Mouse (Mus musculus) MEL (cell line): ENCODE measurements around the gene G430095P16Rik. TPM values are rescaled to one million over a fixed set of nuclear protein-coding genes. Genes with fewer than 3 reads are reported as not detected.

Source experiments
- DNase-seq: peaks from one replicate; pipeline ENCODE4 v3.0.0; 2011; ENCODE audit warnings: low read depth, low spot score
- H3K27ac ChIP-seq: 2 replicates; pipeline ENCODE4 v1.5.1; 2012; ENCODE audit warnings: low read depth, mild to moderate bottlenecking, control low read depth, low read length, moderate library complexity; ENCODE audit not compliant: control insufficient read depth
- H3K27me3 ChIP-seq, 2 experiments: fragments of 150-350 bp in 1 of 2; sonication (generic) in 1 of 2; 2 replicates each; pipeline ENCODE4 v1.6.1; 2012; ENCODE audit warnings: low read length in 2 of 2, mild to moderate bottlenecking in 2 of 2, improper control_type of control experiment in 1 of 2, moderate library complexity in 1 of 2; ENCODE audit not compliant: insufficient read depth in 2 of 2, control insufficient read depth in 1 of 2
- H3K36me3 ChIP-seq, 2 experiments: 2 replicates each; pipeline ENCODE4 v1.6.1; 2012 to 2014; ENCODE audit warnings: low read length in 2 of 2, improper control_type of control experiment in 1 of 2, inconsistent platforms in 1 of 2, mild to moderate bottlenecking in 1 of 2; ENCODE audit not compliant: insufficient read depth in 2 of 2, control insufficient read depth in 1 of 2
- H3K4me1 ChIP-seq, 2 experiments: fragments of 150-350 bp in 1 of 2; sonication (generic) in 1 of 2; 2 replicates each; pipeline ENCODE4 v1.6.1; 2012; ENCODE audit warnings: low read length in 2 of 2, improper control_type of control experiment in 1 of 2, mild to moderate bottlenecking in 1 of 2; ENCODE audit not compliant: insufficient read depth in 2 of 2, control insufficient read depth in 1 of 2
- H3K4me3 ChIP-seq, 2 experiments: fragments of 150-350 bp in 1 of 2; sonication (generic) in 1 of 2; 2 replicates each; pipeline ENCODE4 v1.5.1; 2012; ENCODE audit warnings: low read depth in 2 of 2, low read length in 2 of 2, mild to moderate bottlenecking in 2 of 2, moderate library complexity in 2 of 2, control low read depth in 1 of 2, improper control_type of control experiment in 1 of 2; ENCODE audit not compliant: control insufficient read depth in 1 of 2, insufficient read depth in 1 of 2
- H3K79me2 ChIP-seq: 2 replicates; pipeline ENCODE4 v1.6.1; 2012; ENCODE audit warnings: mild to moderate bottlenecking, low read length, moderate library complexity; ENCODE audit not compliant: control insufficient read depth, poor library complexity, insufficient read depth
- H3K9ac ChIP-seq: 2 replicates; pipeline ENCODE4 v1.6.1; 2012; ENCODE audit warnings: low read depth, mild to moderate bottlenecking, control low read depth, low read length, moderate library complexity; ENCODE audit not compliant: control insufficient read depth, poor library complexity, severe bottlenecking
- H3K9me3 ChIP-seq: fragments of 150-350 bp; sonication (generic); replicated peaks from 2 replicates; pipeline ENCODE4 v1.6.1; 2012; ENCODE audit warnings: mild to moderate bottlenecking, low read length, improper control_type of control experiment, moderate library complexity; ENCODE audit not compliant: insufficient read depth
- BHLHE40 ChIP-seq: IDR thresholded peaks from 2 replicates; pipeline ENCODE4 v1.6.1; 2012; ENCODE audit warnings: low read depth, mild to moderate bottlenecking, inconsistent platforms, low read length, improper control_type of control experiment, borderline replicate concordance
- CHD1 ChIP-seq: IDR thresholded peaks from 2 replicates; pipeline ENCODE4 v1.6.1; 2012; ENCODE audit warnings: low read depth, mild to moderate bottlenecking, inconsistent platforms, low read length, improper control_type of control experiment
- EP300 ChIP-seq, 2 experiments: IDR thresholded peaks; 2 replicates each; pipeline ENCODE4 v1.6.1; 2011; ENCODE audit warnings: improper control_type of control experiment in 2 of 2, low read length in 2 of 2, low read depth in 1 of 2, mild to moderate bottlenecking in 1 of 2
- ETS1 ChIP-seq: IDR thresholded peaks from 2 replicates; pipeline ENCODE4 v1.6.1; 2012; ENCODE audit warnings: low read depth, mild to moderate bottlenecking, inconsistent platforms, low read length, improper control_type of control experiment, moderate library complexity
- GATA1 ChIP-seq: IDR thresholded peaks from 2 replicates; pipeline ENCODE4 v1.6.1; 2011; ENCODE audit warnings: low read depth, low read length, improper control_type of control experiment
- JUND ChIP-seq: IDR thresholded peaks from 2 replicates; pipeline ENCODE4 v1.6.1; 2011; ENCODE audit warnings: low read depth, mild to moderate bottlenecking, improper control_type of control experiment, low read length
- KAT2A ChIP-seq: conservative IDR thresholded peaks from 2 replicates; pipeline ENCODE4 v1.6.1; 2012; ENCODE audit warnings: low read depth, low read length, improper control_type of control experiment, inconsistent platforms
- MAFK ChIP-seq: IDR thresholded peaks from 2 replicates; pipeline ENCODE4 v1.6.1; 2011; ENCODE audit warnings: low read depth, mild to moderate bottlenecking, low read length, improper control_type of control experiment, borderline replicate concordance
- MAZ ChIP-seq: IDR thresholded peaks from 2 replicates; pipeline ENCODE4 v1.6.1; 2012; ENCODE audit warnings: low read depth, mild to moderate bottlenecking, inconsistent platforms, low read length, improper control_type of control experiment
- MXI1 ChIP-seq: IDR thresholded peaks from 2 replicates; pipeline ENCODE4 v1.6.1; 2011; ENCODE audit warnings: mild to moderate bottlenecking, low read depth, low read length, improper control_type of control experiment
- MYB ChIP-seq: IDR thresholded peaks from 2 replicates; pipeline ENCODE4 v1.6.1; 2011; ENCODE audit warnings: mild to moderate bottlenecking, low read depth, low read length, improper control_type of control experiment
- MYC ChIP-seq: IDR thresholded peaks from 2 replicates; pipeline ENCODE4 v1.6.1; 2011; ENCODE audit warnings: low read depth, mild to moderate bottlenecking, low read length, improper control_type of control experiment, moderate library complexity
- NELFE ChIP-seq: IDR thresholded peaks from 2 replicates; pipeline ENCODE4 v1.6.1; 2011; ENCODE audit warnings: low read depth, low read length, improper control_type of control experiment
- NRF1 ChIP-seq: IDR thresholded peaks from 2 replicates; pipeline ENCODE4 v1.6.1; 2014; ENCODE audit warnings: low read depth, mild to moderate bottlenecking, inconsistent platforms, low read length, improper control_type of control experiment, moderate library complexity; ENCODE audit not compliant: poor library complexity, insufficient read depth, severe bottlenecking
- POLR2AphosphoS5 ChIP-seq: IDR thresholded peaks from 2 replicates; pipeline ENCODE4 v1.6.1; 2012; ENCODE audit warnings: low read depth, borderline replicate concordance, mild to moderate bottlenecking, inconsistent platforms, low read length, moderate library complexity, mixed read lengths
- SIN3A ChIP-seq: IDR thresholded peaks from 2 replicates; pipeline ENCODE4 v1.6.1; 2012; ENCODE audit warnings: low read length, improper control_type of control experiment, inconsistent platforms
- SMC3 ChIP-seq: IDR thresholded peaks from 2 replicates; pipeline ENCODE4 v1.6.1; 2011; ENCODE audit warnings: low read depth, low read length, improper control_type of control experiment
- TAL1 ChIP-seq: IDR thresholded peaks from 2 replicates; pipeline ENCODE4 v1.6.1; 2012; ENCODE audit warnings: mild to moderate bottlenecking, inconsistent platforms, low read length, moderate library complexity, mixed read lengths
- TBP ChIP-seq: IDR thresholded peaks from 2 replicates; pipeline ENCODE4 v1.8.0; 2011; ENCODE audit warnings: low read depth, low read length, improper control_type of control experiment
- TCF12 ChIP-seq: IDR thresholded peaks from 2 replicates; pipeline ENCODE4 v1.6.1; 2014; ENCODE audit warnings: low read depth, mild to moderate bottlenecking, inconsistent platforms, low read length, improper control_type of control experiment, moderate library complexity
- UBTF ChIP-seq: IDR thresholded peaks from 2 replicates; pipeline ENCODE4 v1.6.1; 2012; ENCODE audit warnings: low read depth, mild to moderate bottlenecking, inconsistent platforms, low read length, improper control_type of control experiment, moderate library complexity, borderline replicate concordance; ENCODE audit not compliant: insufficient read depth
- ZC3H11A ChIP-seq: IDR thresholded peaks from 2 replicates; pipeline ENCODE4 v1.6.1; 2012; ENCODE audit warnings: low read depth, mild to moderate bottlenecking, inconsistent platforms, low read length, improper control_type of control experiment
- ZMIZ1 ChIP-seq: IDR thresholded peaks from 2 replicates; pipeline ENCODE4 v1.6.1; 2012; ENCODE audit warnings: low read depth, mild to moderate bottlenecking, inconsistent platforms, low read length, improper control_type of control experiment, moderate library complexity
- polyA plus RNA-seq, 2 experiments: library from polyadenylated mRNA; stranded (reverse) in 1 of 2; unstranded in 1 of 2; fragments of >175 nt in 1 of 2; fragments of >200 nt in 1 of 2; gene quantifications; 2 replicates each; pipeline versions ENCODE4 v1.2.1 to v1.2.4; 2012; ENCODE audit warnings: low replicate concordance in 2 of 2, low read depth in 1 of 2; ENCODE audit not compliant: insufficient read length in 2 of 2, insufficient read depth in 1 of 2, missing spikeins in 1 of 2
- total RNA-seq: library from RNA; depleted of rRNA; stranded (reverse); fragments of 300-350 nt; gene quantifications from 2 replicates; pipeline ENCODE4 v1.2.3, GENCODE M21; 2012

The G430095P16Rik gene
- total and polyA plus RNA-seq, 3 experiments, result 5.6 to 17.1 TPM; not detected in 1

DNA sequence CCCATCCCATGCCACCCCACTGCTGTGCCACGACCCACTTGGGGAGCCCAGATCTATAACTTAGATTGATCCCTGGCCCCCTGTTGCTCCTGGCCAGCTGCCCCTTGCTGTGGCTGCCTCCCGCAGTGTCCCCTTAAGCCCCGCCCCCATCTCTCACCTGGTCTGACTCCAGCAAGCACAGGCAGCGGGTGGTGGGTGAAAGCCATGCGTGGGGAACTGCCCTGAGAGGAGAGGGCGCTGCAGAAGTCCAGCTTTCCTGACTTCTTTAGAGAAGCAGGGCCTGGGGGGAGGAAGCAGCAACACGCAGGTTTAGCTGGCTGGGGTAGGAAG, 729 bp downstream of the G430095P16Rik start:
- TF ChIP-seq SIN3A (no peak), TBP (no peak), NELFE (peak; percentile 5; the same call in 1 of the 2 replicates), TCF12 (peak; percentile 28; the same call in 1 of the 2 replicates), UBTF (no peak)
- DNase-seq, result peak; percentile 74
- Histone ChIP-seq H3K4me3 (peak overlapping the region; percentile 27 to 48), H3K36me3 (peaks cover 4 to 29% of the 10 kb centered on the region in 2 experiments; a peak in 3 of 4 replicates), H3K9me3 (no peaks in the 10 kb centered on the region), H3K79me2 (peaks cover 13% of the 10 kb centered on the region), H3K27ac (peak overlapping the region; percentile 99), H3K27me3 (no peaks in the 10 kb centered on the region), H3K9ac (peak overlapping the region; percentile 80), H3K4me1 (peaks cover 12 to 48% of the 10 kb centered on the region in 2 experiments)

DNA sequence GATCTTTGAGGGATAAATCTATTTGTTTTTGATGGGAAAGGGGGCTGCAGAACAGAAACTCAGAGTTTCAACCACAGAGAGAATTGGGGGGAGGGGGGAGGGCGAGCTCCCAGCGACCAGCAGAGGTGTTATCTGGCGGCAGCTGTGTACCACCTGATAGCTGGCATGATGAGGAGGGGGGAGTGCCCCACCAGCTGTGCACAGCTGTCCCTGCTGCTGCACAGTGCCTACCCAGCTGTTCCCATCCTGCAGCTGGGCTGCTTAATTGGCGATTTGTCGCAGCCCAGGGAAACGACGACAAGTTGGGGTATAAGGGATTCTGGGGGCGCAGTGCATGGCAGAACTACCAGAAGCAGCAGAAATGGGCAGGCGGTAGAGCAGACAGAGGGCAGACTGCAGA, 1.9 kb downstream of the G430095P16Rik start:
- H3K27me3 ChIP-seq, result no peaks in the 10 kb centered on the region
- H3K79me2 ChIP-seq, result peaks cover 14% of the 10 kb centered on the region
- H3K4me1 ChIP-seq, result peaks cover 20 to 59% of the 10 kb centered on the region in 2 experiments
- no peak for DNase-seq
- no peaks in the 10 kb centered on the region for H3K9me3 ChIP-seq
- H3K4me3 ChIP-seq, result no peak overlapping the region
- TF ChIP-seq EP300 (IDR thresholded peaks at IDR 0.05; ENCODE audit: low read depth in 1 of 2, low read length in 2 of 2) (peak in 1 of 2 experiments; percentile 62; a peak in 1 of 4 replicates), KAT2A (no peak), TAL1 (peak; percentile 61), MYC (no peak), CHD1 (no peak), NRF1 (no peak), POLR2AphosphoS5 (no peak), GATA1 (peak; percentile 24; the same call in 1 of the 2 replicates), SIN3A (0 out of 2 replicates have a peak, but pooled peaks have one; percentile 32), JUND (no peak), MAZ (0 out of 2 replicates have a peak, but pooled peaks have one; percentile 18), MAFK (no peak), ETS1 (peak; percentile 98), MXI1 (no peak), TBP (no peak), BHLHE40 (peak; percentile 52; the same call in 1 of the 2 replicates), SMC3 (no peak), TCF12 (peak; percentile 93), ZMIZ1 (no peak), ZC3H11A (no peak), MYB (no peak)
- H3K9ac ChIP-seq, result peak overlapping the region; percentile 80
- no peak overlapping the region; the same call in 1 of the 2 replicates for H3K27ac ChIP-seq
- H3K36me3 ChIP-seq, result peaks cover 4 to 39% of the 10 kb centered on the region in 2 experiments; a peak in 3 of 4 replicates
